Mouse (Mus musculus) bone marrow macrophage, adult 2 months (primary cell): Measurements from ENCODE around the gene Gm10643. TPM values are rescaled to one million over a fixed set of nuclear protein-coding genes. Genes with fewer than 3 reads are reported as not detected.

Source experiments
- H3K27ac ChIP-seq: 2 replicates; pipeline ENCODE4 v1.5.1; 2012; ENCODE audit warnings: low read depth, low read length; ENCODE audit not compliant: insufficient read depth
- H3K4me1 ChIP-seq: 2 replicates; pipeline ENCODE4 v1.6.1; 2012; ENCODE audit warnings: low read length; ENCODE audit not compliant: control insufficient read depth, insufficient read depth
- H3K4me3 ChIP-seq: 2 replicates; pipeline ENCODE4 v1.5.1; 2012; ENCODE audit warnings: mild to moderate bottlenecking, low read length, moderate library complexity; ENCODE audit not compliant: insufficient read depth
- CTCF ChIP-seq: IDR thresholded peaks from 2 replicates; pipeline ENCODE4 v1.5.1; 2012; ENCODE audit warnings: low read depth, mild to moderate bottlenecking, low read length, moderate library complexity
- POLR2A ChIP-seq: IDR thresholded peaks from 2 replicates; pipeline ENCODE4 v1.6.1; 2012; ENCODE audit warnings: mild to moderate bottlenecking, low read depth, low read length, borderline replicate concordance
- polyA plus RNA-seq: library from polyadenylated mRNA; stranded (reverse); fragments of >200 nt; gene quantifications from 2 replicates; pipeline ENCODE4 v1.2.4, GENCODE M21; 2012; ENCODE audit not compliant: missing spikeins, insufficient read depth, insufficient read length

Gm10643 gene
- polyA plus RNA-seq, 1 experiment: 0.58 TPM

GRCm38 (mm10) chr8:84065457-84066072, 628 bp upstream of the Gm10643 start:
- Histone ChIP-seq H3K4me3 (peak overlapping the region; percentile 73), H3K4me1 (peaks cover 49% of the 10 kb centered on the region), H3K27ac (peak overlapping the region; percentile 59; the same call in 1 of the 2 replicates)
- TF ChIP-seq CTCF (no peak), POLR2A (no peak)

GRCm38 (mm10) chr8:84063861-84064610, 901 bp downstream of the Gm10643 start:
- no peak overlapping the region for H3K4me3 ChIP-seq
- peak overlapping the region; percentile 39 for H3K27ac ChIP-seq
- TF ChIP-seq POLR2A: no peak
- no peak for TF ChIP-seq CTCF

GRCm38 (mm10) chr8:84060245-84060644, 4.7 kb downstream of the Gm10643 start:
- Histone ChIP-seq H3K4me3 (no peak overlapping the region), H3K27ac (no peak overlapping the region), H3K4me1 (peaks cover 16% of the 10 kb centered on the region)
- TF ChIP-seq POLR2A (no peak), CTCF (no peak)

More at GRCm38 (mm10) chr8:84063861-84064610, 901 bp downstream of the Gm10643 start:
- peaks cover 34% of the 10 kb centered on the region for H3K4me1 ChIP-seq

- no peak for TF ChIP-seq POLR2A
- TF ChIP-seq CTCF: no peak
- Histone ChIP-seq H3K4me1 (peaks cover 9% of the 10 kb centered on the region), H3K4me3 (no peak overlapping the region), H3K27ac (no peak overlapping the region)
Measured at GRCm38 (mm10) chr8:84059226-84059625, 5.7 kb downstream of the Gm10643 start.

GRCm38 (mm10) chr8:84057827-84058226, 7.1 kb downstream of the Gm10643 start:
- Histone ChIP-seq H3K4me3 (no peak overlapping the region), H3K27ac (no peak overlapping the region), H3K4me1 (no peaks in the 10 kb centered on the region)
- TF ChIP-seq CTCF: no peak

- TF ChIP-seq POLR2A (no peak), CTCF (no peak)
- Histone ChIP-seq H3K4me3 (no peak overlapping the region), H3K4me1 (no peaks in the 10 kb centered on the region), H3K27ac (no peak overlapping the region)
Measured at GRCm38 (mm10) chr8:84053229-84053628, 11.7 kb downstream of the Gm10643 start.

- no peak overlapping the region for H3K27ac ChIP-seq
- H3K4me3 ChIP-seq: no peak overlapping the region
- TF ChIP-seq CTCF (no peak), POLR2A (no peak)
- H3K4me1 ChIP-seq: no peaks in the 10 kb centered on the region
Measured at GRCm38 (mm10) chr8:84052746-84053145, 12.2 kb downstream of the Gm10643 start.

GRCm38 (mm10) chr8:84048171-84048570, 16.8 kb downstream of the Gm10643 start:
- Histone ChIP-seq H3K4me3 (no peak overlapping the region), H3K4me1 (no peaks in the 10 kb centered on the region), H3K27ac (no peak overlapping the region)
- no peak for TF ChIP-seq CTCF
- TF ChIP-seq POLR2A: no peak

- no peak for TF ChIP-seq CTCF
- TF ChIP-seq POLR2A: no peak
- peaks cover 2% of the 10 kb centered on the region; the same call in 1 of the 2 replicates for H3K4me1 ChIP-seq
- no peak overlapping the region for H3K4me3 ChIP-seq
- H3K27ac ChIP-seq: no peak overlapping the region
Measured at GRCm38 (mm10) chr8:84046505-84046904, 18.4 kb downstream of the Gm10643 start.

GRCm38 (mm10) chr8:84044900-84045299, 20.0 kb downstream of the Gm10643 start, which contains the start of gene Rln3:
TSS of gene Rln3 (minus strand) at chr8:84045000.
- H3K27ac ChIP-seq: no peak within 1 kb of the TSS
- TF ChIP-seq CTCF: no peak
- no peak for TF ChIP-seq POLR2A
- no peak within 1 kb of the TSS for H3K4me3 ChIP-seq
- H3K4me1 ChIP-seq: peaks cover 2% of the 10 kb centered on the region; the same call in 1 of the 2 replicates
